Mouse (Mus musculus) forebrain, embryonic 12.5 days (tissue): ENCODE results near the gene Cyth2. TPM values are rescaled to one million over a fixed set of nuclear protein-coding genes. Genes with fewer than 3 reads are reported as not detected.

ENCODE experiments used
- ATAC-seq: fragments of 200-750 bp; cut with Nextera tagmentation; 2 replicates; pipeline ENCODE4 v1.8.0; 2017; ENCODE audit warnings: moderate TSS enrichment; ENCODE audit not compliant: low FRiP score
- H3K27ac ChIP-seq: fragments of 300-500 bp; sonication (generic); 2 replicates; pipeline ENCODE4 v1.5.1; 2016; ENCODE audit warnings: mild to moderate bottlenecking
- H3K27me3 ChIP-seq: fragments of 300-500 bp; sonication (generic); 2 replicates; pipeline ENCODE4 v1.6.1; 2016; ENCODE audit warnings: mild to moderate bottlenecking
- H3K36me3 ChIP-seq: fragments of 300-500 bp; sonication (generic); replicated peaks from 2 replicates; pipeline ENCODE4 v1.6.1; 2016; ENCODE audit warnings: mild to moderate bottlenecking
- H3K4me1 ChIP-seq: fragments of 300-500 bp; sonication (generic); 2 replicates; pipeline ENCODE4 v1.6.1; 2016
- H3K4me2 ChIP-seq: fragments of 300-500 bp; sonication (generic); 2 replicates; pipeline ENCODE4 v1.6.1; 2016; ENCODE audit warnings: mild to moderate bottlenecking, moderate library complexity
- H3K4me3 ChIP-seq: fragments of 300-500 bp; sonication (generic); replicated peaks from 2 replicates; pipeline ENCODE4 v1.5.1; 2016; ENCODE audit warnings: mild to moderate bottlenecking
- H3K9ac ChIP-seq: fragments of 300-500 bp; sonication (generic); 2 replicates; pipeline ENCODE4 v1.6.1; 2016; ENCODE audit warnings: mild to moderate bottlenecking
- H3K9me3 ChIP-seq: fragments of 300-500 bp; sonication (generic); 2 replicates; pipeline ENCODE4 v1.6.1; 2016
- WGBS: fragments of 180-500 bp; shearing (Covaris S2); methylation state at CpG from one replicate; pipeline ENCODE4 v1.1.7; 2016; 5-methylcytosine and 5-hydroxymethylcytosine counted together
- polyA plus RNA-seq: library from polyadenylated mRNA; unstranded; fragments of >200 nt; fragmentation: Nextera tagmentation; extraction: Ambion mirVana; gene quantifications from 2 replicates; pipeline ENCODE4 v1.2.1, GENCODE M21; 2016

Gene Cyth2
- polyA plus RNA-seq: 275 and 276 TPM in 2 replicates

GRCm38 (mm10) chr7:45813787-45814779 lies at the start of gene Cyth2:
TSS of gene Cyth2 (minus strand) at chr7:45814581.
- WGBS: under 1% methylated on average over 82 of the region's 92 CpGs
- peak within 1 kb of the TSS; percentile 100 for H3K27ac ChIP-seq

GRCm38 (mm10) chr7:45862804-45863203 lies 48.4 kb upstream of the Cyth2 start:
- peaks cover 64% of the 10 kb centered on the region for H3K27me3 ChIP-seq
- no peak for ATAC-seq
- H3K9ac ChIP-seq: no peak overlapping the region
- WGBS: 86% methylated on average over 7 of the region's 7 CpGs
- no peak overlapping the region for H3K4me2 ChIP-seq
- H3K36me3 ChIP-seq: no peaks in the 10 kb centered on the region
- no peak overlapping the region for H3K27ac ChIP-seq
- H3K4me1 ChIP-seq: peaks cover 30% of the 10 kb centered on the region
- H3K4me3 ChIP-seq: no peak overlapping the region
- H3K9me3 ChIP-seq: no peaks in the 10 kb centered on the region

More at GRCm38 (mm10) chr7:45813787-45814779, at the start of gene Cyth2:
- peak within 1 kb of the TSS; percentile 95 for H3K4me3 ChIP-seq
- peak; percentile 98 for ATAC-seq
- peaks cover 38% of the 10 kb centered on the region for H3K36me3 ChIP-seq
- H3K9ac ChIP-seq: peak within 1 kb of the TSS; percentile 99
- H3K4me2 ChIP-seq: peak within 1 kb of the TSS; percentile 78
- H3K9me3 ChIP-seq: no peaks in the 10 kb centered on the region
- peaks cover 33% of the 10 kb centered on the region for H3K4me1 ChIP-seq
- H3K27me3 ChIP-seq: peaks cover 8% of the 10 kb centered on the region

GRCm38 (mm10) chr7:45859008-45859407 lies 44.6 kb upstream of the Cyth2 start:
- ATAC-seq: no peak
- Histone ChIP-seq H3K27ac (no peak overlapping the region), H3K4me2 (no peak overlapping the region), H3K4me3 (no peak overlapping the region), H3K9ac (no peak overlapping the region), H3K36me3 (no peaks in the 10 kb centered on the region), H3K27me3 (peaks cover 66% of the 10 kb centered on the region), H3K4me1 (peaks cover 23% of the 10 kb centered on the region), H3K9me3 (no peaks in the 10 kb centered on the region)
- 78% methylated on average over 4 of the region's 4 CpGs for WGBS

GRCm38 (mm10) chr7:45856950-45857901 lies 42.8 kb upstream of the Cyth2 start:
- peak overlapping the region; percentile 27 for H3K4me3 ChIP-seq
- H3K9ac ChIP-seq: peak overlapping the region; percentile 40; the same call in 1 of the 2 replicates
- H3K36me3 ChIP-seq: no peaks in the 10 kb centered on the region
- ATAC-seq: peak; percentile 9; the same call in 1 of the 2 replicates
- H3K4me1 ChIP-seq: peaks cover 23% of the 10 kb centered on the region
- no peaks in the 10 kb centered on the region for H3K9me3 ChIP-seq
- H3K4me2 ChIP-seq: peak overlapping the region; percentile 56
- H3K27ac ChIP-seq: no peak overlapping the region
- WGBS: 4% methylated on average over 29 of the region's 30 CpGs
- peaks cover 58% of the 10 kb centered on the region for H3K27me3 ChIP-seq

- Histone ChIP-seq H3K9ac (no peak overlapping the region), H3K36me3 (no peaks in the 10 kb centered on the region), H3K4me3 (no peak overlapping the region), H3K4me1 (peaks cover 21% of the 10 kb centered on the region), H3K27ac (no peak overlapping the region), H3K4me2 (no peak overlapping the region), H3K9me3 (no peaks in the 10 kb centered on the region), H3K27me3 (peaks cover 38% of the 10 kb centered on the region)
- WGBS: 81% methylated on average over 12 of the region's 12 CpGs
- no peak for ATAC-seq
These were observed 38.7 kb upstream of the Cyth2 start for GRCm38 (mm10) chr7:45853089-45853488.

GRCm38 (mm10) chr7:45850661-45851060 lies 36.3 kb upstream of the Cyth2 start:
- H3K4me3 ChIP-seq: no peak overlapping the region
- ATAC-seq: no peak
- H3K9ac ChIP-seq: no peak overlapping the region
- no peaks in the 10 kb centered on the region for H3K9me3 ChIP-seq
- no peaks in the 10 kb centered on the region for H3K36me3 ChIP-seq
- H3K4me1 ChIP-seq: peaks cover 8% of the 10 kb centered on the region; the same call in 1 of the 2 replicates
- WGBS: 82% methylated on average over 3 of the region's 3 CpGs
- no peak overlapping the region for H3K27ac ChIP-seq
- no peak overlapping the region for H3K4me2 ChIP-seq
- H3K27me3 ChIP-seq: peaks cover 18% of the 10 kb centered on the region

GRCm38 (mm10) chr7:45848447-45849027 lies 34.2 kb upstream of the Cyth2 start:
- no peak overlapping the region for H3K27ac ChIP-seq
- H3K36me3 ChIP-seq: no peaks in the 10 kb centered on the region
- H3K27me3 ChIP-seq: peaks cover 23% of the 10 kb centered on the region
- H3K9ac ChIP-seq: no peak overlapping the region
- H3K4me1 ChIP-seq: peaks cover 8% of the 10 kb centered on the region; the same call in 1 of the 2 replicates
- no peaks in the 10 kb centered on the region for H3K9me3 ChIP-seq
- no peak for ATAC-seq
- 5% methylated on average over 6 of the region's 6 CpGs for WGBS
- no peak overlapping the region for H3K4me2 ChIP-seq
- H3K4me3 ChIP-seq: no peak overlapping the region

GRCm38 (mm10) chr7:45842950-45843744 lies 28.8 kb upstream of the Cyth2 start:
- Histone ChIP-seq H3K27me3 (peaks cover 37% of the 10 kb centered on the region), H3K36me3 (no peaks in the 10 kb centered on the region), H3K9me3 (no peaks in the 10 kb centered on the region), H3K4me2 (no peak overlapping the region), H3K4me1 (peaks cover under 1% of the 10 kb centered on the region; the same call in 1 of the 2 replicates), H3K27ac (no peak overlapping the region), H3K4me3 (no peak overlapping the region), H3K9ac (no peak overlapping the region)
- WGBS: 86% methylated on average over 10 of the region's 10 CpGs
- no peak for ATAC-seq

- no peak overlapping the region for H3K27ac ChIP-seq
- peaks cover 28% of the 10 kb centered on the region for H3K4me1 ChIP-seq
- H3K36me3 ChIP-seq: peaks cover 6% of the 10 kb centered on the region; the same call in 1 of the 2 replicates
- H3K9ac ChIP-seq: 0 out of 2 replicates have a peak overlapping the region, but pooled peaks have one; percentile 17
- H3K9me3 ChIP-seq: no peaks in the 10 kb centered on the region
- H3K4me3 ChIP-seq: peak overlapping the region; percentile 36
- ATAC-seq: no peak
- 3% methylated on average over 29 of the region's 31 CpGs for WGBS
- peak overlapping the region; percentile 49 for H3K4me2 ChIP-seq
- H3K27me3 ChIP-seq: peaks cover 67% of the 10 kb centered on the region
These were observed 19.5 kb upstream of the Cyth2 start for GRCm38 (mm10) chr7:45833924-45834323.

GRCm38 (mm10) chr7:45833148-45833790 lies 18.9 kb upstream of the Cyth2 start:
- Histone ChIP-seq H3K4me1 (peaks cover 28% of the 10 kb centered on the region), H3K4me2 (peak overlapping the region; percentile 49), H3K9me3 (no peaks in the 10 kb centered on the region), H3K36me3 (peaks cover 12% of the 10 kb centered on the region), H3K27me3 (peaks cover 67% of the 10 kb centered on the region), H3K4me3 (peak overlapping the region; percentile 36), H3K27ac (no peak overlapping the region), H3K9ac (0 out of 2 replicates have a peak overlapping the region, but pooled peaks have one; percentile 17)
- ATAC-seq: no peak
- 2% methylated on average over 59 of the region's 86 CpGs for WGBS
